Mouse (Mus musculus): ENCODE data around the gene Fam3b.

The Fam3b gene

DNA sequence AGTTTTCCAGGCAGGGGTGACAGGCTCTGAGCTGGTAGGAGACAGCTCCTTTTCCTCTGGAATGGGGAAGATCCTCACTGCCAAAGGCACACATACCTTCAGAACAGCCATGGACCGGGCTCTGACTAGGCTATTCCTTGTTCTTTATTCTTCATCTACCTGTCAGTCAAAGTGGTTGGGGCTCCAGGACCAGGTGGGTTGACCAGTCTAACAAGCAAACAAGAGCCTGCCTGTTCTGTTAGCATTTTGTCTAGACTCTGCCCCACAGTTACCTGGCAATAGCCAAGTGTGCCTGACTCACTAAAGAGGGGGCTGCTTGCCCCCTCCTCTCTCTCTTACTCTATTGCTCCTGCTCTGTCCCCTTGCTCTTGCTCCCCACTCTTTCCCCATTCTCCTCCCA lies 22.2 kb downstream of the Fam3b start:
- no peak for DNase-seq (ENCODE audit: extremely low read depth, low read depth)

DNA sequence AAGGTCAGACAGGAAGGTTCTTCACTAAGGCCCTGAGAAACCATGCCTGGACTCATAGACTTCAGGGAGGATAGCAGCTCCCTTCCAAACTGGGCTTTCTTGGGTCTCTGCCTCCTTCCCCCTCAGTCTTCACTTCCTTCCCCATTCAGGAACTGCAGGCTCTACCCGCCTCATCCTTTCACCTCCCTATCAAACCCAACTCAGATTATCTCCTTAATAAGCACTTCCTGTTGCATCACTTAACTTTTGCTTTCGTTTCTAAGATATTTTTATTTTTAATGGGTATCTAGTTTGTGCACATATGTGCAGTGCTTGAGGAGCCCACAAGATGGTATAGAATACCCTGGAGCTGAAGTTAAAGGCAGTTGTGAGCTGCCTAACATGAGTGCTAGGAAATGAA lies 36.0 kb downstream of the Fam3b start:
- DNase-seq (ENCODE audit: extremely low read depth, low read depth): peak; percentile 67

DNA sequence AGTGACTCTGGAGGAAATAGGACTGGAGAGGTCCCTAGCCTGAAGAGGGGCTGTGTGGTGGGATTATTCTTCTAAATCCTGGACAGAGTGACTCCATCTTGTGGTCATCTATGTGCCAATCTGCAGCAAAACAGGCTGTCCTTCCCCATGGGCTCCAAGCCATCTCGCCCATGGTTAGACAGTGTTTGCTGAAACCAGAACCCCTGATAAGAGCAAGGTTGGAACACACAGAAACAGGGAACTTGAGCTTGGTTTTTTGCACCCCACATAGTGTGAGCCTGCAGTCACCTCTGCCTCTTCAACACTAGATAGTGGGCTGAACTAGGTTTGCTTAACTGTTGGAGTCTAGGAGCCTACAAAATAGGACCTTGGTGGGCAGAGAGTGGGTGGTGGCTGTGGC lies 38.1 kb downstream of the Fam3b start:
- peak; percentile 82 for DNase-seq (ENCODE audit: extremely low read depth, low read depth)

DNA sequence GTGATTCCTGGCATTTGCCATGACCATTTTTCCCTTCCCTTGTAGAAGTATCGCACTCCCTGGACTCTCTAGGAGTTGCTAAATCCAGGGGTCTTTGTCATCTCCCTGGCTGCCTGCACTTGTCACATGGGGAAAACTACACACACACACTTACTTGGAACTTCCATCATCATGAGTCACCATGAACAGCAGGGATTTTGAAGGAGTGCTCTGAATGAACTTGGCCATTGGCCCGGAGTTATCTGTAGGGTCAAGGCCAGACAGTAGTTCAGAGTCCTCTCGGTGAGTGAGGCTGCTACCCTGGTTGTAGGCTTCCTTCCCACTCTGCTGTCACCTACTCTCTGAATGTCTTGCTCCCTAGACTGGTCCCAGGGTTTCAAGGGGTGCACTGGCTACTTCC lies 39.0 kb downstream of the Fam3b start:
- DNase-seq (ENCODE audit: extremely low read depth, low read depth): no peak

DNA sequence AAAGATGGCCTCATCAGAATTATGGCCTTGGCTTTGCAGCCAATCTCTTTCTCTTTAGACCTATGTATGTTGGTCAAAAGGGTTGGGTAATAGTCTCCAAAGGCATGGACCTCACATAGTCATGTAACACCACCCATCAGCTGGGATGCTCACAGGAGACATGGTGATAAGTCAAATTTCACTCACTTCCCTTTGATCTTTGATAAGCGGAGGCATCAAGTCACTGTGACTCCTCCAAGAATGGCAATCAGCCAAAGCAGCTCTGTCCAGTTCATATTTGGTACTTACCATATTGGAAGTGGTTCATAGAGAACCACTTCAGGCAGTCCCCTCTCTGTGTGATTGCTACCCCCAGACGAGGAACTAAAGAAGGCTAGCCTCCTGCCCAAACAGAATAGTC lies 39.9 kb downstream of the Fam3b start:
- no peak for DNase-seq (ENCODE audit: extremely low read depth, low read depth)

DNA sequence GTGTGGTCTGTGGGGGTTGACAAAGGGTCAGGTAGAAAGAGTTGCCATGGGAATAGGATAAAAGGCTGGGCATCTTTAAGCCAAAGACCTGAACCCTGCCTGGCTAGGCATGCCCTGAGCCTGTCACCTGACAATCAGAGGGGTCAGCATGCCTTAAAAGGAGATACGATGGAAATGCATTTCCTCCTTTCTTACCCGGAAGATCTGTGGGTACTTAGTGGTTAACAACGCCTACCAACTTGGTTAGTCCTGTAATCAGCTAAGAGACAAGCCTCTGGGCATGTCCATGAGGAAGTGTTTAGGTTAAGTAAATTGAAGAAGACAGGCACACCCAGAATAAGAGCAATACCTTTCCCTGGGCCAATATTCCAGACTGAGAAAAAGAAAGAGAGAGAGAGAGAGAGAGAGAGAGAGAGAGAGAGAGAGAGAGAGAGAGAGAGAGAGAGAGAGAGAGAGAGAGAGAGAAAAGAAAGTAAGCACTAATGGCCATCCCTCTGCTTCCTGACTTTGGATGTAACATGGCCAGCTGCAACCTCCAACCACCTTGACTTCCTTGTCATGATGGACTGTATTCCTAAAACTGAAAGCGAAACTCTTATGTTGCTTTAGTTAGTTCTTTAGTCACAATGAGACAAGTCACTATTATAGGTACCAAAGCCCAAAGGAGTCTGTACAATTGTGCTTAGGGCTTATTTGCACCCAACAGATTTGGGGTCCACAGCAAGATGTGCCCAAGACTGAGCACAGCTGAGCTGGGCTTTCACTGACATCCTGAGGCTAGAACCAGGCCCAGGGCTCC lies 46.4 kb downstream of the Fam3b start:
- DNase-seq (ENCODE audit: extremely low read depth, low read depth): peak; percentile 68

DNA sequence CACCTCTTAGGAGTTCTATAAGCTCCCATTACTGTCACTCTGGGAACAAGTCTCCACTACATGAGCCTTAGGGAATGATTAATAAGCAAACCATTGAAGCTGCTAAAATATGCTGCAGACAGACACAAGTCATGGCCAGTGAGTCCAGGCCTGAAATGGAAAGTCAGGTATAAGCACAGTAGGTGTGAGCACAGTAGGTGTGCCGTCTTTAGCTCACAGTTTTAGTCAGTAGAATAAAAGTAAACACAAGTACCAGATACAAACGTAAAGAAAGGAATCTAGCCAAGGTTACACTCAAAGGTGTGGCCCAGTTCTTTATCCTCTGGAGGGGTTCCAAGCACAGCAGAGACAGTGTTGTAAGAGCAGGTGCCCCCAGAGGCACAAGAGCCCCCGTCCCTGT lies 47.1 kb downstream of the Fam3b start:
- DNase-seq (ENCODE audit: extremely low read depth, low read depth): no peak

DNA sequence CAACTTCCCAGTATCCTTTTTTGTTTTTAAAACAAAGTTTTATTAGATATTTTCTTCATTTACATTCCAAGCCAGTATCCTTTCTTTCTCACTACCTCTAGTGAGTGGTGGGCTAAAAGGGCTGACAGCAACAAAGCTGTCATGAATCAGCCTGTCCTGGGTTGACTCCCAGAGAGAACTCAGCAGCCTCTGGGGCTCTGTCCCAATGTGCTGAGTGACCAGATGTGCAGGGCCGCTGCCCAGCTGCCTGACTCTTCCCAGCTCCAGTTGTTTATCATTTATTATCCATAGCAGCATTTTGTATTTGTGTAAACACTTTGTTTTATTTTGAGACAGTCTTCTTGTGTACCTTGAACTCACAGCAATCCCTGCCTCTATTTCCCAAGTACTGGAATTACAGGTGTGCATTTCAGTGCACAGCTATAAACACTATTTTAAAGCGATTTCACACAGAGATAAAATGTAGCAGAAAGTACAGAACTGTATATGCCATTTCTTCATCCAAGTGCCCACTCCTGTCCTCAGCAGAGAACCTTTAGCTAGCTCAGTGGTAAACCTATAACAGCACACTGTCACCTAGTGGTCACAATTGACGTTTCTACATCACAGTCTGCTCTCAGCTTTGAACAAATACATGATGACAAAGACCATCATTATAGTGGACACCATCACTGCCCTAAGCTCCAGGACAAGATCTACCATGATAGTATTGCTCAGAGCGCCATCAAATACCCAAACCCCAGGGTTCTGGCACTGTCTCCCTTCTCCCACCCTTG lies 48.2 kb downstream of the Fam3b start:
- DNase-seq (ENCODE audit: extremely low read depth, low read depth): no peak

DNA sequence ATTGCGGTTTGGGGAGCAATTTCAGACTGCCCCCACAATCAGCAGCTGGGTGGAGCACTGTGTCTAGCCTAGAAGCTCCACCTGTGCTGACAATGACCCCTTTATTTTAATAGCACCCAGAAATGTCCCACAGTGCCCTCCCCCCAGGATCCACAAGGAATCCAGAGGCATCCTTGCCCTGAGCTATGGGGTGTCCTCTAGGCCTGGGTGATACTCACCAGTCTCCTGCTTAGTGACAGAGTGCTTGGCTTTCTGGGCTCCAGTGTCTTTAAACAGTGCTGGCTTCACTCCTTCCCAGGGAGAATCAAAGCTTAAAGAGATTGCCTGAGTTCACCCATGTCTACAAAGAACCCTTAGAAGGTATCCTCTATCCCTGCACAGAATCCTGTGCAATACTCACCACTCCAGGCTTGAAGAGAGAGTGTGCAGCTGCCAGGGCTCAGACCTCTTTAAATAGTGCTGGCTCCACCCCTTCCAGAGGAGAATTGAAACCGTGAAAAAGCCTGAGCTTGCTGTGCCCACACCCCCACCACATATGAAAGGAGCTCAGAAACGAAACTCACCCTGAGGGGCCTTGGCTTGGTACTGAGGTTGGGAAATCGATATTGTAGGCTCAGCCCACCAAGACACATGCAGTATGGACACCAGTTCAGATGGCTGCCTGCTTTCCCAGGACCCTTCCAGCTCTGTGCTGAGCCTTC lies 52.0 kb downstream of the Fam3b start, which contains the start of gene Mx1:
Mx1 (minus strand) TSS at position 427 of the 701 bp plus-strand sequence.
- no peak for DNase-seq (ENCODE audit: extremely low read depth, low read depth)

DNA sequence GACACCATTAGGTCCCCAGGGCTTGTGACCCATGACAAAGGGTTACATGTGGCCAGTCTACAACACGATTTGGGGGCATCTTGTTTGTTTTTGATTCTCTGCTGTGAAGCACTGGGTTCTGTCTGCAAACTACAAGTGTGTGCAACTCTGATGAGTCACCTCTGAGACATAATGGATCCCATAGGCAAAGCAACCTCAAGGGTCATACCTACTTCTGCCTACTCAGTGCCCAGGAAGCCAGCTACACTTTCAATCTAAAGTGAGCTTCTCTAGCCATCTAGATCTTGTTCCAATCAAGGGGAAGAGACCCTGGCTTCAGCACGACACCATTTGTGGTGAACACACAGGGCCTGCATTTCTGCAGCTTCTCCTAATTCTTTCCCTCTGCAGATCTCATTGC lies 53.3 kb downstream of the Fam3b start:
- DNase-seq (ENCODE audit: extremely low read depth, low read depth): no peak

DNA sequence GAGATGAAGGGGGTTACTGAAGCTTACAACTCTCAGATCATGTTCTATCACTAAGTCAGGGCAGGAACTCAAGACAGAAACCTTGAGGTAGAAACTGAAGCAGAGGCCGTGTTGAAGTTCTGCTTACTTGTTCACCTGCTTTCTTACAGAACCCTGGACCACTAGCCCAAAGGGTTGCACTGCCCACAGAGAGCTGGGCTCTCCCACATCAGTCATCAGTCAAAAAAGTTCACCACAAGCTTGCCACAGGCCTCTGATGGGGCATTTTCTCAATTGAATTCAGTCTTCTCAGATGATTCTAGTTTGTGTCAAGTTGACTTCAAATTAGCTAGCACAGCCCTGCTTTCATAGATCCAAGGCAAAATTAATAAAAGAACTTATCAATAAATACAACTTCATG lies 54.8 kb downstream of the Fam3b start:
- no peak for DNase-seq (ENCODE audit: extremely low read depth, low read depth)

DNA sequence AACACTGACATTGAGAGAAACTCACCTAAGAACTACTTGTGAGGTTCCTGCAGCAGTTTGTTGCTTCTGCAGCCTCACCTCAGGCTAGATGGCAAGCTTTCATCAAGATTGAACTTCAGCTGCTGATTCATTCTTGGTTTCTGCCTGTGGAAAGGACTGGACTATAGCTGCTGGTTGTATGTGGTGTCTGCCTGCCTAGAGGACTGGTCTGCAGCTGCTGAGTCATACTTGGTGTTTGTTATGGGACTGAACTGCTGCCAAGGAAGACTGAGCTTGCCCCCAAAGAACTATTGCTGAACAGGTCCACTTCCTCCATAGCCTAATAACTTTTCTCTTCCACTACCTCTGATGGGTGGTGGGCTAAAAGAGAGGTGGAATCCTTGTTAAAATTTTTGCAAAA lies 67.2 kb downstream of the Fam3b start:
- DNase-seq (ENCODE audit: extremely low read depth, low read depth): no peak

DNA sequence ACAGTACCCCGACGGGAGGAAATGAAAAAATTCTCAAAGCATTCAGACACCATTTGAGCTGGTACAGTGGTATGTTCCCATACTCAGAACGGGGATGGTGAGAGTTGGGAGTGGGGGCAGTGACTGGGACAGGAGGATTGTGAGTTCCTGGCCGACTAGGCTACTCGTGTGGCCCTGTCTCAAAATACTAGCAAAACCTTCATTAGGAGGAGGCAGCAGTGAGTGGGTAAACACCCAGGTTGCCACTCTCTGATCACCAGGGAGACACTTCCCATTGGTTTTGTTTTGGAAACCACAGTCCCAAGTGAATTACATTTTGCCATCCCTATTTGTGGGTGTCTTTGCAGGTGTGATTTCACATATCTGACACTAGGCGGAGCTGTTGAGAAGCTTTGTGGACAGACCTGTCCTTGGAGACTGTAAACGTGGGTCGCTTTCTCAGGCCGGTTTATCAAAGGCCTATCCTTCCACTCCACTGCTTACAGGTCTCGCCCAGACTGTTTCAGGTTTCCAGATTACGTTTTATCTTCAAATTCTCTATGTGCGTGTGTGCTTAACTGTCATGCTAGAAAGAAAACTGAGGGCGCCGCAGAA lies 70.8 kb downstream of the Fam3b start:
- DNase-seq (ENCODE audit: extremely low read depth, low read depth): peak; percentile 55

DNA sequence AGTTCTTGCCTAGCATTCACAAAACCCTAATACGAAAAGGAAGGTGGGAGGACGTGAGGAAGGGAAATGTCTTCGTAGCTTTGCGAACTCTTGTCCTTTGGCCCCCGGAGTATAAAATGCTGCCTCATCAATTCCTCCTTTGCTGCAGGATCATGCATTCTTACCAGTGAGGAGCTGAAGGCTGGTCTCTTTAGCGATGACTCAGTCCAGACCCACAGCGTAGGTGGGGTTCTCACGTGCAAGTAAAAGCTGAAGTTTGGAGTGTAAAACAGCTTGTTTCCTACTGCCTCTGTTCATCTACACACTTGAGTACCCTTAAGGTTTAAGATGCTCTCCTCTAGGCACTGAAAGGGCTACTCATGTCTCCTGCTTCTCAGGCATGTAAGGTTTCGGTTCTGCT lies 72.6 kb downstream of the Fam3b start:
- no peak for DNase-seq (ENCODE audit: extremely low read depth, low read depth)

DNA sequence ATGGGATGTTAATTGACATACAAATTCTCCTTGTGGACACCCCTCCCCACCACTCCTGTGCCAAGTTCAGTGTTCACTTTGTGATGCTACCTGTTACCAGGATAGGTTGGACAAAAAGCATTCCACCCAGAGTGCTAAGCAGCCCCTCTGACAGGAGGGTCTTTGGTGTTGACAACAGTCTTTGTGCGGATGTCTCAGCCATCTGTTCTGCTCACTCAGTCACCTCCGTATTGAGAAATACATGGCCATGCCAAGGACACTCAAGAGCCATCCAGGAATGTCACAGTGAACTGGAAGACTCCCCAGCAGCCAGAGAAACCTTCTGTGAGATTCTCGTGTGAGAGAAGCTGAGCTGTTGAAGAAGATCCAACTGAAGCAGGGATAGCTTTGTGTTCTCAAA lies 76.4 kb downstream of the Fam3b start:
- no peak for DNase-seq (ENCODE audit: extremely low read depth, low read depth)

DNA sequence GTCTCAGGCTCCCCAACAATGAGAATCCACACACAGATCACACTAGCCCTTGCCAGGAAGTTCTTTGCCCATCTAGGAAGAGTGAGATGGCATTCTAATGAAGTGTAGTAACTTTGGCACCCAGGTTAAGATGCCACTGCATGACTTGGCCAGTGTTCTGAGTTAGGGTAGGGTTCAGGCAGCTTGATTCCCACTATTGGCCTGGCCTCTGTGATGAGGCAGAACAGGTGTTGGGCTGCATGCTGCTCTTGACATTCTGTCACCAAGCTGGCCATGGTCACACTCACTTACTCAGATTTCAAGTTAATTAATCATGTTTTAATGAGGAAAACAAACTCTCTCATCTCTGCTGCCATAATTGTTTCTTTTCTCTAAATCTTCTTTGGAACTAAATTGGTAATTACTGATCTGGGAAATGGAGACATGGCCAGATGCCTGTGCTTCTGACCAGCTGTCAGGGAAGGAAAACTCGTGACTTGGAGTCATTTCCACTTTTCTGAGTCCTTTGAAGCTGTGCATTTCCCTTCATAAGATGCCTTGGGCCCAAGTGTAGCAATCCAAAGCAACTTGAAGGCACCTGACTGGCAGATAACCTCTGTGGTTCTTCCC lies 77.1 kb downstream of the Fam3b start:
- DNase-seq (ENCODE audit: extremely low read depth, low read depth): no peak

DNA sequence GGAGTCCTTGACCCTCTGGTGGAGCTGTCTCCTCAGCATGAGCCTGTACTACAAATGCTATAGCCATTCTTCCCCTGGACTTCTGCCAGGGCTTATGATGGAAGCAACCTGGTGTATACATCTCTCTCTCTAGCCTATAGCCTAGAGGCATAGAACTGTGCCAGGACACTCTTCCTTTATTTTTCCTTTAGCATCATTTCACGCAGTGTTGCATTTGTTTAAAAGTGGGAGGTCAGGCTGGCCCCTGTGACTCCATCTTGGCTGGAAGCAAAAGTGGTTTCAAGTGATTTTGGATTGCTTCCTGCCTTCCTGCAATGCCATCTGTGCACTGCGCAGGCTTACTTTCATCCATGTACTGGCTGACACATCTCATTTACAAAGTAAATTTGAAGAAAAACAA lies 80.4 kb downstream of the Fam3b start:
- no peak for DNase-seq (ENCODE audit: extremely low read depth, low read depth)

DNA sequence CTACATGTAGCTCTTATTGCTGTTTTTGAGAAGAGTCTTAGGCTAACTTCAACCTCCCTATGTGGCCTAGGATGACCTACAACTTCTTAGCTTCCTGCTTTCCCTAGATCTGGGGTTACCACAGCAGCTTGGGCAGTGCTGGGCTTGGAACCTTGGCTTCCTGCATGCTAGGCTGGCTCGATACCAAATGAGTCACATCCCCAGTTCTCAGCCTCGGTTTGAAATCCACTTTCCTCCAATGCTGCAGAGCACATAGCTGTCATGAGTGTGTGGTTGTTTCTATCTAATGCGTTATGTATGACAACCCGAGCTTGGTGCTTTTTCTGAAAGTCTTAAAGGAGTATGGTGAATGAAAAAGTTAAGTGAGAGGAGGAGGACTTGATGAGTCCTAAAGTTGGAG lies 83.3 kb downstream of the Fam3b start:
- DNase-seq (ENCODE audit: extremely low read depth, low read depth): no peak

DNA sequence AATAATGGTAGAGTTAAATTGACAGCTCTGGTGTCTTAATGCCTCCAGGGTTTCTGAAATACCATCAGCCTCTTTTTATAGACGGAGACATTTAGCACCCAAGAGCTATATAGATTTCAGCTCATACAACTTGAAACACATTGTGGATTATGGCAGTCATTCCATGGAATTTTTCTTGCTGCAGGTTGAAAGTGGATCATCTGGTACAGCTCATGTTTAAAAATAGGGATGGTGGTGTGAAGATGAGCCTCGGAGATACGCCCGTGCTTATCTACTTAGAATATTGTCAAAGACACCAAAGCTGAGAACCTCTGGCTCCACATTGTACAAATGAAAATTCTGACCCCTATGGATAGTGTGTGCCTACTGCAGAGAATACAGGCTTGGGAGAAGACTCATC lies 84.5 kb downstream of the Fam3b start:
- no peak for DNase-seq (ENCODE audit: extremely low read depth, low read depth)

DNA sequence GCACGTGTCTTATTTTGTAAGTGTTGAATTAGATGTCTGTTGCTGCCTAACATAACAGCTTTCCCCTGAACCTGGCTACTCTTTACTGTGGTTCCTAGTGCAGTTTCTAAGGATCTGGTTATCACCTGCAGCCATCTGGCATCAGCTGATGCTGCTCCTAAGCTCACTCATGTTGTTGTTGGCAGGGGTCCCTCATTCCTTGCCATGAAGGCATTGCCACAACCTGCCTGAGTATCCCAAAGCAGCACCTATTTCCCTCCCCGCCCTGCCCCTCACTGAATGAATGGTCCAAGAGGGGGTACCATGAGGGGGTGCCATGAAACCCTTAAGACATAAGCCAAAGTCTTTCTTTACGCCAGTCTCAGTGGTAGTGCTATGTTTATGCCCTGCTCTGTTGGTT lies 86.6 kb downstream of the Fam3b start:
- DNase-seq (ENCODE audit: extremely low read depth, low read depth): no peak

DNA sequence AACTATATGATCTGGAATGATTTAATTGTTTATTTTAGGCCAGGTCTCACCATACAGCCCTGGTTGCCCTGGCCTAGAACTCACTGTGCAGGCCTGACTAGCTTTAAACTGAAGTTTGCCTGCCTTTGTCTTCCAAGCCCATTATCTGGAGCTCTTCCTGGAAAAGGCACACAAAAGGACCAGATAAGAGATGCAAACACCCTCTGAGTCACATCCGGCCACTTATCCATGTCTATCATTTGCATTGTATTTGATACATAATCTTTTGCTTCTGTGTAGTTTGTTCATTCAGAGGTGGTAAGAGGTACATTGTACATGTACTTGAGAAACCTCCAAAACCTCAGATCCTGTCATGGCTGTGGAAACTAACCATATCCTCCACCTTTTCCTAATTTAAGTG lies 91.0 kb downstream of the Fam3b start:
- no peak for DNase-seq (ENCODE audit: extremely low read depth, low read depth)
